Mouse (Mus musculus): ENCODE data around the gene Slc4a10.

Gene Slc4a10

GRCm38 (mm10) chr2:62279777-62280176 lies 233.5 kb downstream of the Slc4a10 start:
- no peak for DNase-seq

GRCm38 (mm10) chr2:62285026-62285425 lies 238.8 kb downstream of the Slc4a10 start:
- no peak for DNase-seq

GRCm38 (mm10) chr2:62285847-62286246 lies 239.6 kb downstream of the Slc4a10 start:
- no peak for DNase-seq

GRCm38 (mm10) chr2:62287532-62287931 lies 241.3 kb downstream of the Slc4a10 start:
- DNase-seq, result no peak

- DNase-seq, result no peak
Observed at GRCm38 (mm10) chr2:62293846-62294245, 247.6 kb downstream of the Slc4a10 start.

- no peak for DNase-seq
Observed at GRCm38 (mm10) chr2:62301716-62302115, 255.5 kb downstream of the Slc4a10 start.

- DNase-seq, result no peak
Observed at GRCm38 (mm10) chr2:62306978-62307377, 260.7 kb downstream of the Slc4a10 start.

- DNase-seq, result no peak
Observed at GRCm38 (mm10) chr2:62307477-62307876, 261.2 kb downstream of the Slc4a10 start.

- no peak for DNase-seq
Observed at GRCm38 (mm10) chr2:62316930-62317329, 270.7 kb downstream of the Slc4a10 start.

GRCm38 (mm10) chr2:62319489-62319888 lies 273.2 kb downstream of the Slc4a10 start:
- DNase-seq, result no peak

- DNase-seq, result no peak
Observed at GRCm38 (mm10) chr2:62323078-62323637, 276.9 kb downstream of the Slc4a10 start.

- DNase-seq, result no peak
Observed at GRCm38 (mm10) chr2:62325388-62325787, 279.1 kb downstream of the Slc4a10 start.

GRCm38 (mm10) chr2:62331913-62332312 lies 285.7 kb downstream of the Slc4a10 start:
- DNase-seq, result no peak

- no peak for DNase-seq
Observed at GRCm38 (mm10) chr2:62332465-62332864, 286.2 kb downstream of the Slc4a10 start.

- DNase-seq, result no peak
Observed at GRCm38 (mm10) chr2:62334397-62335243, 288.4 kb downstream of the Slc4a10 start.

- DNase-seq, result no peak
Observed at GRCm38 (mm10) chr2:62337086-62337485, 290.8 kb downstream of the Slc4a10 start.

- no peak for DNase-seq
Observed at GRCm38 (mm10) chr2:62339222-62339944, 293.1 kb downstream of the Slc4a10 start.

- no peak for DNase-seq
Observed at GRCm38 (mm10) chr2:62341061-62341733, 294.9 kb downstream of the Slc4a10 start.

GRCm38 (mm10) chr2:62341734-62342128 lies 295.5 kb downstream of the Slc4a10 start:
- DNase-seq, result no peak

GRCm38 (mm10) chr2:62344367-62344766 lies 298.1 kb downstream of the Slc4a10 start:
- no peak for DNase-seq

- no peak for DNase-seq
Observed at GRCm38 (mm10) chr2:62346771-62347170, 300.5 kb downstream of the Slc4a10 start.

- DNase-seq, result no peak
Observed at GRCm38 (mm10) chr2:62347762-62348161, 301.5 kb downstream of the Slc4a10 start.

GRCm38 (mm10) chr2:62352035-62352434 lies 305.8 kb downstream of the Slc4a10 start:
- no peak for DNase-seq
